Comparison of ENCODE assay signal across 13 mouse cellular contexts in genomic region chr5:93097204-93097906, GRCm38 (mm10). TPM values are rescaled to one million over a fixed set of nuclear protein-coding genes. Genes with fewer than 3 reads are reported as not detected.
DNase-seq lines count a peak whose midpoint lies in the region; ATAC-seq lines count a peak whose summit lies in the region.
"Had no signal": no experiment of that assay in that cellular context is flagged by ENCODE, and none has a peak within 500 bp of the region (broad histone marks: within the 10 kb centered on the region; RNA-seq: fewer than 3 reads in every experiment).

No protein-coding gene starts in this region.

- 75% methylated on average over 13 of the region's 13 CpGs for WGBS in heart, embryonic 13.5 days
- WGBS in neural tube, embryonic 13.5 days, result 67% methylated on average over 13 of the region's 13 CpGs
- 71% methylated on average over 13 of the region's 13 CpGs for WGBS in neural tube, embryonic 15.5 days

- 0 out of 2 replicates have a peak overlapping the region, but pooled peaks have one; percentile 44 for H3K9ac ChIP-seq in heart, embryonic 13.5 days
- H3K9ac ChIP-seq in neural tube, embryonic 13.5 days, result no peak overlapping the region
- H3K9ac ChIP-seq in neural tube, embryonic 15.5 days (replicated peaks), result no peak overlapping the region
- H3K9ac ChIP-seq: embryonic facial prominence, embryonic 15.5 days had no signal

- no peak for DNase-seq in heart, postnatal 4 days
- DNase-seq in kidney, postnatal 14 days, result peak; percentile 65
- DNase-seq in T-cell, adult 2 months (ENCODE audit: low spot score), result no peak
- no peak for DNase-seq in thymus, postnatal 10 days (ENCODE audit: low spot score in 2 of 2)
- DNase-seq in thymus, postnatal 25 days, result no peak
- DNase-seq: cerebellum, adult 9-11 months; heart, postnatal 10 days; lung, postnatal 4 days; spleen, adult 18-20 months had no signal

- peaks cover 4% of the 10 kb centered on the region; the same call in 1 of the 2 replicates for H3K36me3 ChIP-seq in heart, embryonic 13.5 days
- H3K36me3 ChIP-seq in neural tube, embryonic 13.5 days, result no peaks in the 10 kb centered on the region; the same call in 1 of the 2 replicates
- H3K36me3 ChIP-seq in neural tube, embryonic 15.5 days, result no peaks in the 10 kb centered on the region
- H3K36me3 ChIP-seq: embryonic facial prominence, embryonic 15.5 days had no signal

- H3K4me2 ChIP-seq in heart, embryonic 13.5 days, result no peak overlapping the region
- peak overlapping the region; percentile 90 for H3K4me2 ChIP-seq in neural tube, embryonic 13.5 days
- no peak overlapping the region for H3K4me2 ChIP-seq in neural tube, embryonic 15.5 days

- H3K27me3 ChIP-seq in heart, embryonic 13.5 days (replicated peaks), result no peaks in the 10 kb centered on the region
- H3K27me3 ChIP-seq in neural tube, embryonic 13.5 days, result no peaks in the 10 kb centered on the region
- H3K27me3 ChIP-seq in neural tube, embryonic 15.5 days (replicated peaks), result no peaks in the 10 kb centered on the region
- H3K27me3 ChIP-seq: embryonic facial prominence, embryonic 15.5 days had no signal

- no peak overlapping the region for H3K4me3 ChIP-seq in heart, embryonic 13.5 days
- no peak overlapping the region for H3K4me3 ChIP-seq in neural tube, embryonic 13.5 days
- no peak overlapping the region for H3K4me3 ChIP-seq in neural tube, embryonic 15.5 days (replicated peaks)
- H3K4me3 ChIP-seq: embryonic facial prominence, embryonic 15.5 days had no signal

- H3K4me1 ChIP-seq in heart, embryonic 13.5 days, result peaks cover 73% of the 10 kb centered on the region
- peaks cover 75% of the 10 kb centered on the region for H3K4me1 ChIP-seq in neural tube, embryonic 13.5 days (replicated peaks)
- H3K4me1 ChIP-seq in neural tube, embryonic 15.5 days, result peaks cover 55% of the 10 kb centered on the region

- no peaks in the 10 kb centered on the region for H3K9me3 ChIP-seq in heart, embryonic 13.5 days
- H3K9me3 ChIP-seq in neural tube, embryonic 13.5 days, result no peaks in the 10 kb centered on the region
- no peaks in the 10 kb centered on the region for H3K9me3 ChIP-seq in neural tube, embryonic 15.5 days (replicated peaks)
- H3K9me3 ChIP-seq: embryonic facial prominence, embryonic 15.5 days had no signal

- 0 out of 2 replicates have a peak overlapping the region, but pooled peaks have one; percentile 6 for H3K27ac ChIP-seq in heart, embryonic 13.5 days (replicated peaks)
- no peak overlapping the region for H3K27ac ChIP-seq in neural tube, embryonic 13.5 days (replicated peaks)
- H3K27ac ChIP-seq in neural tube, embryonic 15.5 days (replicated peaks), result no peak overlapping the region
- H3K27ac ChIP-seq: embryonic facial prominence, embryonic 15.5 days had no signal

- no peak for ATAC-seq in heart, embryonic 13.5 days (ENCODE audit: extremely low read depth, insufficient number of reproducible peaks, low FRiP score, low TSS enrichment)
- ATAC-seq in neural tube, embryonic 13.5 days (ENCODE audit: low read depth), result no peak
- ATAC-seq in neural tube, embryonic 15.5 days (ENCODE audit: low FRiP score), result no peak

RNA-seq across cellular contexts. Expression of gene Sept11, which starts 4.1 kb away (rescaled TPM):
- polyA plus RNA-seq in heart, embryonic 13.5 days (2015; fragmentation: Nextera tagmentation; extraction: Ambion mirVana), result 82.0 and 82.4 TPM in 2 replicates
- total RNA-seq in heart, postnatal 4 days (2021), result 100 to 1,000 TPM; 120 to 130 TPM
- 156 and 189 TPM in 2 replicates for polyA plus RNA-seq in neural tube, embryonic 13.5 days (2015; fragmentation: Nextera tagmentation; extraction: Ambion mirVana)
- polyA plus RNA-seq in neural tube, embryonic 15.5 days (2015; fragmentation: Nextera tagmentation; extraction: Ambion mirVana), result 134 and 140 TPM in 2 replicates

RNA-seq across cellular contexts. Expression of gene Sowahb, which starts 52.5 kb away (rescaled TPM):
- 0.08 TPM in 1 of 2 replicates, not detected in the other for polyA plus RNA-seq in heart, embryonic 13.5 days (2015; fragmentation: Nextera tagmentation; extraction: Ambion mirVana)
- total RNA-seq in heart, postnatal 4 days (2021), result under 1 TPM in 1 of 2 experiments, not detected in 1; 0.10 TPM
- not detected in 2 replicates for polyA plus RNA-seq in neural tube, embryonic 13.5 days (2015; fragmentation: Nextera tagmentation; extraction: Ambion mirVana)
- 0.34 TPM in 1 of 2 replicates, not detected in the other for polyA plus RNA-seq in neural tube, embryonic 15.5 days (2015; fragmentation: Nextera tagmentation; extraction: Ambion mirVana)
